Mouse (Mus musculus): ENCODE measurements around the gene Vamp9.

DNA sequence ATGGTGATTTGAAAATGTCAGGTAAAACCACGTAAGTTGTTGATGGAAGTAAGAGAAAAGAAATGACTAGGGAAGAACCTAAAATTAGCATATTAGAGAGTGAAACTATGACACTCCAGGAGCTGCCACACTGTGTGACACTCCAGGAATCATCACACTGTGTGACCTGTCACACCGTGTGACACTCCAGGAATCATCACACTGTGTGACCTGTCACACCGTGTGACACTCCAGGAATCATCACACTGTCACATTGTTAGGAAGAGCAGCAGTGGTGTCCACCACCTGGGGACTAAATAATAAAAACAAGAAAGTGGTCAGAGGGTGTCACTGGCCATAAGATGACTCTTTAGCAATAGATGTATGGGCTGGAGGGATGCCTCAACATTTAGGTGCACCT is 33.4 kb downstream of the Vamp9 start:
- TF ChIP-seq CHD2 (IDR thresholded peaks at IDR 0.05; ENCODE audit: low read depth, low read length) (no peak), ZNF384 (IDR thresholded peaks at IDR 0.05; ENCODE audit: low read depth, low read length) (no peak)

All from ES-E14 (cell line).